Mouse (Mus musculus) thymus, adult 2 months (tissue): Measurements from ENCODE around the gene Fgfr3.

ENCODE experiments used
- CTCF ChIP-seq: fragments of 200-500 bp; IDR thresholded peaks from 2 replicates; pipeline ENCODE4 v1.5.1; 2012; ENCODE audit warnings: mild to moderate bottlenecking, control low read depth, low read length, moderate library complexity, borderline replicate concordance; ENCODE audit not compliant: control insufficient read depth, poor library complexity, insufficient read depth; ENCODE audit errors: extremely low read depth
- POLR2A ChIP-seq: fragments of 200-500 bp; IDR thresholded peaks from 2 replicates; pipeline ENCODE4 v1.6.1; 2012; ENCODE audit warnings: mild to moderate bottlenecking, low read length, control low read depth, moderate library complexity; ENCODE audit not compliant: control insufficient read depth, poor library complexity, insufficient read depth; ENCODE audit errors: extremely low read depth

DNA sequence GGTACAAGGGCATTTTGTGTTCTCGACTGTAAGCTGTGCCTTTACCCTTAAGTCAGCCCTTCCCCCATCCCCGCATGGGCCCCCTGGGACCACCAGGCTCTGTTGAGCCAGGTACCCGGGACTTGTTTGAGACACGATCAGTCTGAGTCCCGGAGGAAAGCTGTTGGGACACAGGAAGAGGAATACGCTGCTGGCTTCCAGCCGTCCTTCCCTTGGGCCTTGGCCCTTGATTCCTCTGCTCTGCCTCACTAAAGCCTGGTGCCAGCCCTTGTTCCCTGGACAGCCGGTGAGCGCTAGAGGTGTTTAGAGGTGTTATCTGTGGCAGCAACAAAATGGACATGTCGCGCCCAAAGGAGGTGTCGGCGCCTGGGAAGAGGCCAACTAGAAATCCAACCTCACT lies 21.5 kb upstream of the Fgfr3 start:
- TF ChIP-seq CTCF = no peak
- no peak for TF ChIP-seq POLR2A
